Mouse (Mus musculus) left cerebral cortex, adult 9 months (tissue): ENCODE data around the gene Pla2g2d.

ENCODE experiments used
- DNase-seq, 2 experiments: peaks; one replicate each; pipeline ENCODE4 v3.0.0; 2022; ENCODE audit warnings: low spot score in 2 of 2

Gene Pla2g2d

GRCm38 (mm10) chr4:138825751-138826567 lies 50.4 kb downstream of the Pla2g2d start:
- no peak for DNase-seq

- DNase-seq = no peak
These were observed 51.6 kb downstream of the Pla2g2d start for GRCm38 (mm10) chr4:138827147-138827546.
